Mouse (Mus musculus) liver, adult 2 months (tissue): ENCODE measurements at regions not wholly inside any gene's neighbourhood (a gene's known extent, or its start where the extent isn't known, plus 50 kb on each side); places are given as distances from the start of the nearest gene placed in this dataset.

Source experiments
- DNase-seq: peaks from one replicate; pipeline ENCODE4 v3.0.0-alpha.2; 2011; ENCODE audit warnings: low read depth, low spot score; ENCODE audit errors: extremely low read depth
- H3K27ac ChIP-seq: fragments of 200-500 bp; replicated peaks from 2 replicates; pipeline ENCODE4 v1.5.1; 2012; ENCODE audit warnings: low read depth, mild to moderate bottlenecking, control low read depth, inconsistent platforms, low read length; ENCODE audit not compliant: insufficient read depth
- H3K27me3 ChIP-seq: fragments of 200-500 bp; 2 replicates; pipeline ENCODE4 v1.6.1; 2012; ENCODE audit warnings: mild to moderate bottlenecking, moderate library complexity, low read length, inconsistent platforms; ENCODE audit not compliant: control insufficient read depth, insufficient read depth
- H3K36me3 ChIP-seq: fragments of 200-500 bp; 2 replicates; pipeline ENCODE4 v1.6.1; 2012; ENCODE audit warnings: low read length, inconsistent platforms; ENCODE audit not compliant: control insufficient read depth, insufficient read depth
- H3K4me1 ChIP-seq: fragments of 200-500 bp; 2 replicates; pipeline ENCODE4 v1.6.1; 2011; ENCODE audit warnings: low read length; ENCODE audit not compliant: control insufficient read depth, insufficient read depth
- H3K4me3 ChIP-seq: fragments of 200-500 bp; 2 replicates; pipeline ENCODE4 v1.5.1; 2011; ENCODE audit warnings: low read depth, mild to moderate bottlenecking, control low read depth, low read length, moderate library complexity; ENCODE audit not compliant: insufficient read depth
- H3K79me2 ChIP-seq: fragments of 200-500 bp; 2 replicates; pipeline ENCODE4 v1.6.1; 2012; ENCODE audit warnings: inconsistent platforms, mild to moderate bottlenecking, low read length, moderate library complexity; ENCODE audit not compliant: control insufficient read depth, insufficient read depth
- H3K9ac ChIP-seq: fragments of 200-500 bp; 2 replicates; pipeline ENCODE4 v1.6.1; 2012; ENCODE audit warnings: low read depth, mild to moderate bottlenecking, control low read depth, inconsistent platforms, low read length
- CTCF ChIP-seq: fragments of 200-500 bp; IDR thresholded peaks from 2 replicates; pipeline ENCODE4 v1.5.1; 2011; ENCODE audit warnings: low read depth, low read length, control low read depth
- POLR2A ChIP-seq: fragments of 200-500 bp; IDR thresholded peaks from 2 replicates; pipeline ENCODE4 v1.6.1; 2011; ENCODE audit warnings: low read length, control low read depth; ENCODE audit not compliant: insufficient read depth; ENCODE audit errors: extremely low read depth
- WGBS: fragments of 180-500 bp; shearing (Covaris S2); methylation state at CpG from one replicate; pipeline ENCODE4 v1.1.7; 2018; 5-methylcytosine and 5-hydroxymethylcytosine counted together

DNA sequence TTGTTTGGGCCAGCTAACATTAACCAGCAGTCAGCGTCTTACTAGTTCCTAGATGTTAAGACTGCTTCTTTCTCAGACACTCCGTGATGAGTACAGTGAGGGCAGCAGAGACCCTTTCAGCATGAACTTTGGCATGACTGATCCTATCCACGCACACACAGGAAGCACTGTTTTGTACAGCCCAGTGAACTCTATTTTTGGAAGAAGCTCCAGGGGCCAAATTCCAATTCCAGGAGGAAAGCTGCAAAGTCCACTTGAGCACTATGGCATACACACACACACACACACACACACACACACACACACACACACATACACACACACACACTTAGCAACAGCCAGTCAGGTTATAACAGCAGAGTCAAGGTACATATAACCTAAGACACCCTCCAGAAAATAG is 338.8 kb upstream of the Pcsk5 start:
- H3K79me2 ChIP-seq, result no peaks in the 10 kb centered on the region
- H3K27me3 ChIP-seq, result no peaks in the 10 kb centered on the region
- 25% methylated on average over 3 of the region's 3 CpGs for WGBS
- H3K4me3 ChIP-seq, result no peak overlapping the region
- no peak overlapping the region for H3K9ac ChIP-seq
- TF ChIP-seq CTCF, result no peak
- TF ChIP-seq POLR2A, result no peak
- peak; percentile 95 for DNase-seq
- peaks cover 9% of the 10 kb centered on the region for H3K4me1 ChIP-seq
- no peaks in the 10 kb centered on the region for H3K36me3 ChIP-seq
- H3K27ac ChIP-seq, result peak overlapping the region; percentile 24

DNA sequence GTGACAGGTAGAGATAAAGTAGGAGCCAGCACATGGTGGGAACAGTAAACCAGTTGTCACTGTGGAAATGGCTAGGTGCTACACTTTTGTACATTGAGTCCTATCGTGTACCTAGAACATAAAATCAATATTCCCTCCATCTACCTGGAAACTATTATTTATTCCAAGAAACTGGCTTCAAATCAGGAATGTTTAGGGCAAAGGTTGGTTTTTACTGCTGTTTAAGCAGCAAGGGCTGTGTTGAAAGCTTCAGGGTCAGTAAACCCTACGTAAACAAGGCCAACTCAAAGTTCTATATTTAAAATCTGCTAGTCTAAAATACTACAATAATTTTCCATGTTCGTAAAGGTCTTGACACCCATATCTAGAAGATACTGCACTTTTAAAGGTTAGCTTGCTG is 309.1 kb upstream of the Pcsk5 start:
- Histone ChIP-seq H3K79me2 (no peaks in the 10 kb centered on the region), H3K4me3 (no peak overlapping the region), H3K4me1 (peaks cover 12% of the 10 kb centered on the region), H3K27ac (peak overlapping the region; percentile 96), H3K27me3 (no peaks in the 10 kb centered on the region), H3K9ac (peak overlapping the region; percentile 43), H3K36me3 (no peaks in the 10 kb centered on the region)
- WGBS, result 20% methylated on average over 3 of the region's 3 CpGs
- peak; percentile 98 for DNase-seq
- TF ChIP-seq CTCF (no peak), POLR2A (no peak)

DNA sequence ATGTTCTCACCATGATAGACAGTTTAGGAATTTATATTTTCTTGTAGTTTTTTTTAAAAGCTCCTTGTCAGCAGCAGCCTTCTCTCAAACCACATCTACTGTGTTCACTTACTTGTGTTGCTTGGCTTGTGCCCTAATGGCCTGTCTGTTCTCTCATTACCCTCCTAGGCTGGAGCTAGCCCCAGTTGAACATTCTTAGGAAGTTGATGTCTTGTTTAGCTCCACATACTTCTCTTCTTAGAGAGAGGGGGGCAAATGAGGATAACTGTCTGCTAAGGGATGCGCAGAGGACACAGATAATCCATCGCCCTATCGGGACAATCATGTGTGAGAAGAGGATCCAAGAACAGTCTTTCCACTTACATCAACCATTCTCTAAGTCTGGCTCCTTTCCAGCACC is 293.5 kb upstream of the Pcsk5 start:
- Histone ChIP-seq H3K36me3 (no peaks in the 10 kb centered on the region), H3K4me1 (peaks cover 5% of the 10 kb centered on the region; the same call in 1 of the 2 replicates), H3K27ac (no peak overlapping the region), H3K79me2 (no peaks in the 10 kb centered on the region), H3K27me3 (no peaks in the 10 kb centered on the region), H3K4me3 (no peak overlapping the region), H3K9ac (no peak overlapping the region)
- TF ChIP-seq POLR2A (no peak), CTCF (no peak)
- no peak for DNase-seq
- WGBS, result 95% methylated on average over 3 of the region's 3 CpGs

DNA sequence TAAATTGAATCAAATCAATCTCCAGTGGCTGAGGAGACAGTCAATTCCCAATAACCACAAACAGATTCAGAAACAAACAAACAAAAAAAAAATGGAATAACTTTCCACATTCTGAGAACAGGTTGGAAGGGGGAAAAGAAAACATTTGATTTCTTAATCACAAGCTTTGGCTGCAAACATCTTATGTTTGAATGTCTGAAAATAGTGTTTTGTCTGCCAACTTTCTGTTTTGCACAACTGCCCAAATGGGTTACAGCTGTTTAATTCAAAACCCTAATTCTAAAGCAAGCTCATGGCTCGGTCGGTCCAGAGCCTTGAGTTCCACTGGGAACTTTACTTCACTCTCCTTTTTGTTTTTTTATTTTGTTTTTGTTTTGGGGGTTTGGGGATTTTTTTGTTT is 291.4 kb upstream of the Pcsk5 start:
- WGBS, result 21% methylated on average over 2 of the region's 2 CpGs
- no peak for TF ChIP-seq POLR2A
- no peak for TF ChIP-seq CTCF

DNA sequence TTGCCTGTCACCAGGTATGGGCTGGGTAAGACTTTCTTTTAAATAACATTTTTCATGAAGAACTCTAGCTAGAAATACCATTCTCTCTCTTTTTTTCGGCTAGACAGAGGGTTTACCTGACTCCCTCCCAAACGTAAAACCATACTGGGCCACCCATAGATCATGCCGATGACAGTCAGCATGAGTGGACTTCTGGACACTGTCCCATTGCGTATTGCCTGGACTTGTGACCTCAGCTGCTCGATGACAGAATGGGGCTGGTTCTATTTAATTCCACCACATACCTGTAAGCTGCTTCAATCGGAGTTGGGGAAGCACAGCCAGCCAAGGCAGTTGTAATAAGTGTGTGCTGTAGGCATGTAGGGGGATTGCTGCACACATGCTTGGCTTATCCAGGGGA is 268.8 kb upstream of the Pcsk5 start:
- TF ChIP-seq POLR2A, result no peak
- no peak for TF ChIP-seq CTCF
- WGBS, result 27% methylated on average over 6 of the region's 6 CpGs
- DNase-seq, result peak; percentile 87
- Histone ChIP-seq H3K4me1 (peaks cover 5% of the 10 kb centered on the region; the same call in 1 of the 2 replicates), H3K27me3 (no peaks in the 10 kb centered on the region), H3K9ac (no peak overlapping the region), H3K4me3 (no peak overlapping the region), H3K27ac (no peak overlapping the region), H3K36me3 (no peaks in the 10 kb centered on the region), H3K79me2 (no peaks in the 10 kb centered on the region)

More for the DNA sequence above, 291.4 kb upstream of the Pcsk5 start:
- H3K4me3 ChIP-seq, result no peak overlapping the region
- no peaks in the 10 kb centered on the region for H3K79me2 ChIP-seq
- peak; percentile 90 for DNase-seq
- no peak overlapping the region for H3K9ac ChIP-seq
- no peaks in the 10 kb centered on the region for H3K27me3 ChIP-seq
- no peaks in the 10 kb centered on the region for H3K36me3 ChIP-seq
- no peak overlapping the region for H3K27ac ChIP-seq
- H3K4me1 ChIP-seq, result peaks cover 5% of the 10 kb centered on the region; the same call in 1 of the 2 replicates

DNA sequence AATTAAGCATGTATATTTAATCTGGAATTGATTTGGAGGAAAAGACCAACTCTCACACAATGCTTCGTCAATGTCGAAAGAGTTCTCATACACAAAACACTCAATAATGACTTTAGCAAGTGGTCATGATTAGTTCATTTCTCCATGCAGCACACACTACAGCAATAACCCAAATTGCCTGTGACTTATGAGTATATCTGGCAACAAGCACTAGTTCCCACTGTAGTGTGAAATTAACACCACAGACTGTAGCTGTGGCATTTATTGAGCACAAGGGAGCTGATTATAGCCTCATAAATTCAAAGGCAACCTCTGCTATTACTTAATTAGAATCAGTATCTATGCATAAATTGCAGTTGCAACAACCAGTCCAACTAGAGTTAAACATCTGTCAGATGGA is 267.2 kb upstream of the Pcsk5 start:
- no peak overlapping the region for H3K27ac ChIP-seq
- TF ChIP-seq CTCF (no peak), POLR2A (no peak)
- H3K36me3 ChIP-seq, result no peaks in the 10 kb centered on the region
- H3K9ac ChIP-seq, result no peak overlapping the region
- no peak overlapping the region for H3K4me3 ChIP-seq
- no peaks in the 10 kb centered on the region for H3K27me3 ChIP-seq
- WGBS, result 93% methylated on average over 2 of the region's 2 CpGs
- H3K79me2 ChIP-seq, result no peaks in the 10 kb centered on the region
- H3K4me1 ChIP-seq, result peaks cover 5% of the 10 kb centered on the region; the same call in 1 of the 2 replicates
- no peak for DNase-seq
